In genomic region chr5:119706467-119706866, GRCm38 (mm10) we compare ENCODE assay signal across 8 mouse cellular contexts. TPM values are rescaled to one million over a fixed set of nuclear protein-coding genes. Genes with fewer than 3 reads are reported as not detected.
A peak's percentile ranks its signal among the peaks of the same experiment; 100 is the strongest.
DNase-seq lines count a peak whose midpoint lies in the region; ATAC-seq and TF ChIP-seq lines count a peak whose summit lies in the region.

No protein-coding gene starts in this region.

- no peak for TF ChIP-seq CTCF in heart, adult 2 months (IDR thresholded peaks at IDR 0.05)

- intact Hi-C loops in heart, adult 2 months (cut with DNase I) = no loop called here

- peaks cover 56% of the 10 kb centered on the region for H3K27me3 ChIP-seq in heart, embryonic 14.5 days (ENCODE audit: control insufficient read depth, insufficient read depth, low read length)
- no peaks in the 10 kb centered on the region; the same call in 1 of the 2 replicates for H3K27me3 ChIP-seq in heart, adult 2 months (ENCODE audit: control insufficient read depth, insufficient read depth, low read length)
- H3K27me3 ChIP-seq in hindbrain, embryonic 10.5 days (ENCODE audit: insufficient read depth, poor library complexity, severe bottlenecking) = peaks cover 100% of the 10 kb centered on the region
- peaks cover 78% of the 10 kb centered on the region for H3K27me3 ChIP-seq in midbrain, embryonic 13.5 days

- no peak for ATAC-seq in heart, embryonic 14.5 days (ENCODE audit: insufficient number of reproducible peaks, insufficient read depth, low FRiP score, low read depth)
- ATAC-seq in midbrain, embryonic 13.5 days = no peak
- no peak for ATAC-seq in megakaryocyte progenitor cell, adult 5-6 weeks (replicated peaks; ENCODE audit: poor library complexity)

- H3K9ac ChIP-seq in heart, embryonic 14.5 days (ENCODE audit: low read length) = peak overlapping the region; percentile 40; the same call in 1 of the 2 replicates
- H3K9ac ChIP-seq in heart, adult 2 months (ENCODE audit: low read depth, low read length) = no peak overlapping the region
- no peak overlapping the region; the same call in 1 of the 2 replicates for H3K9ac ChIP-seq in midbrain, embryonic 13.5 days (replicated peaks)

- 0 out of 2 replicates have a peak, but pooled peaks cover 4% of the 10 kb centered on the region for H3K9me3 ChIP-seq in heart, embryonic 14.5 days (ENCODE audit: control insufficient read depth, low read length)
- H3K9me3 ChIP-seq in hindbrain, embryonic 10.5 days = peaks cover 7% of the 10 kb centered on the region; the same call in 1 of the 2 replicates
- H3K9me3 ChIP-seq in midbrain, embryonic 13.5 days = no peaks in the 10 kb centered on the region

- no peak for TF ChIP-seq POLR2A in heart, adult 2 months (IDR thresholded peaks at IDR 0.05; ENCODE audit: insufficient read depth, low read depth, low read length)

- no peak for DNase-seq in heart, adult 2 months
- DNase-seq in Muller cell, postnatal 12 days (ENCODE audit: inconsistent ontology term) = peak; percentile 24
- DNase-seq in hindbrain, embryonic 10.5 days (ENCODE audit: low spot score) = peak; percentile 59
- DNase-seq in thymus, postnatal 0 days (ENCODE audit: low spot score) = no peak
- no peak for DNase-seq in urinary bladder, adult 18-20 months (ENCODE audit: low spot score in 2 of 2)

- H3K4me2 ChIP-seq in heart, embryonic 14.5 days (ENCODE audit: low read length) = peak overlapping the region; percentile 43
- H3K4me2 ChIP-seq in midbrain, embryonic 13.5 days (replicated peaks) = peak overlapping the region; percentile 48

- no peaks in the 10 kb centered on the region for H3K4me1 ChIP-seq in heart, embryonic 14.5 days (ENCODE audit: control insufficient read depth in 2 of 2, insufficient read depth in 2 of 2, low read length in 2 of 2)
- H3K4me1 ChIP-seq in heart, adult 2 months (ENCODE audit: control insufficient read depth, insufficient read depth, low read length) = no peaks in the 10 kb centered on the region
- peaks cover 14% of the 10 kb centered on the region; the same call in 1 of the 2 replicates for H3K4me1 ChIP-seq in hindbrain, embryonic 10.5 days (replicated peaks)
- peaks cover 7% of the 10 kb centered on the region for H3K4me1 ChIP-seq in midbrain, embryonic 13.5 days (replicated peaks)

- H3K27ac ChIP-seq in heart, embryonic 14.5 days (replicated peaks in 1 of 2; ENCODE audit: control insufficient read depth in 1 of 2, insufficient read depth in 1 of 2, low read depth in 2 of 2, low read length in 2 of 2) = no peak overlapping the region
- H3K27ac ChIP-seq in heart, adult 2 months = no peak overlapping the region
- peak overlapping the region; percentile 75 for H3K27ac ChIP-seq in hindbrain, embryonic 10.5 days
- no peak overlapping the region for H3K27ac ChIP-seq in midbrain, embryonic 13.5 days

- peak overlapping the region; percentile 16 to 19; a peak in 2 of 4 replicates for H3K4me3 ChIP-seq in heart, embryonic 14.5 days (ENCODE audit: control insufficient read depth in 1 of 2, insufficient read depth in 1 of 2, low read depth in 1 of 2, low read length in 2 of 2)
- H3K4me3 ChIP-seq in heart, adult 2 months = no peak overlapping the region
- peak overlapping the region; percentile 38 for H3K4me3 ChIP-seq in hindbrain, embryonic 10.5 days
- H3K4me3 ChIP-seq in midbrain, embryonic 13.5 days (replicated peaks) = peak overlapping the region; percentile 14

- no peaks in the 10 kb centered on the region for H3K79me2 ChIP-seq in heart, adult 2 months (replicated peaks; ENCODE audit: control insufficient read depth, insufficient read depth, low read length)

- WGBS in heart, embryonic 14.5 days = under 1% methylated on average over 17 of the region's 17 CpGs
- 1% methylated on average over 17 of the region's 17 CpGs for WGBS in heart, adult 2 months
- WGBS in hindbrain, embryonic 10.5 days = under 1% methylated on average over 17 of the region's 17 CpGs
- 1% methylated on average over 17 of the region's 17 CpGs for WGBS in midbrain, embryonic 13.5 days

- no peaks in the 10 kb centered on the region for H3K36me3 ChIP-seq in heart, embryonic 14.5 days (ENCODE audit: control insufficient read depth, insufficient read depth, low read length)
- no peaks in the 10 kb centered on the region for H3K36me3 ChIP-seq in heart, adult 2 months (ENCODE audit: control insufficient read depth, insufficient read depth, low read length)
- no peaks in the 10 kb centered on the region for H3K36me3 ChIP-seq in hindbrain, embryonic 10.5 days
- H3K36me3 ChIP-seq in midbrain, embryonic 13.5 days = no peaks in the 10 kb centered on the region

- no peak for TF ChIP-seq EP300 in heart, adult 2 months (IDR thresholded peaks at IDR 0.05; ENCODE audit: insufficient read depth, low read depth, low read length)

RNA-seq across cellular contexts. Expression of gene Tbx3, which starts 36.0 kb away (rescaled TPM):
- 6.0 and 7.9 TPM in 2 replicates for polyA plus RNA-seq in heart, embryonic 14.5 days (2014; fragmentation: Nextera tagmentation; extraction: Ambion mirVana)
- total RNA-seq in heart, adult 2 months (2021) = 10 to 100 TPM; 10.2 to 10.4 TPM
- 4.4 and 4.9 TPM in 2 replicates for polyA plus RNA-seq in heart, adult 2 months (2012; rRNA removed)
- 5.8 and 13.0 TPM in 2 replicates for polyA plus RNA-seq in hindbrain, embryonic 10.5 days (2016; fragmentation: Nextera tagmentation; extraction: Ambion mirVana)
- polyA plus RNA-seq in midbrain, embryonic 13.5 days (2015; fragmentation: Nextera tagmentation; extraction: Ambion mirVana) = 1.6 and 2.3 TPM in 2 replicates
- total RNA-seq in megakaryocyte progenitor cell, adult 5-6 weeks (2015) = not detected in 2 replicates
- not detected in 2 replicates for total RNA-seq in megakaryocyte progenitor cell, adult 5-6 weeks (2017)
- 1.3 and 1.4 TPM in 2 replicates for polyA plus RNA-seq in thymus, postnatal 0 days (2015; fragmentation: Nextera tagmentation; extraction: Ambion mirVana)

Comparison
In these comparisons a context has a peak if more than half of its experiments do, and no peak if none do; other contexts are left out.
1. DNase-seq: peak in Muller cell, postnatal 12 days (single experiment) and hindbrain, embryonic 10.5 days (single experiment); none in heart, adult 2 months (0 of 2), thymus, postnatal 0 days (single experiment) and urinary bladder, adult 18-20 months (0 of 2).